Mouse (Mus musculus): ENCODE measurements at regions not wholly inside any gene's neighbourhood (a gene's known extent, or its start where the extent isn't known, plus 50 kb on each side); places are given as distances from the start of the nearest gene placed in this dataset.

GRCm38 (mm10) chr3:131917734-131918534 lies 167.2 kb upstream of the Dkk2 start:
- dilution Hi-C loops (cut with MboI; ENCODE audit: extremely low pct_ligation_motif_present, extremely low pct_unique_long_range_greater_than_20kb, low sequenced_read_pairs) (no loop called here), in situ Hi-C loops (cut with MboI; ENCODE audit: low pct_ligation_motif_present, low pct_unique_long_range_greater_than_20kb, low sequenced_read_pairs) (no loop called here)
- no peaks in the 10 kb centered on the region for H3K9me3 ChIP-seq (replicated peaks; ENCODE audit: low read length)
- H3K4me2 ChIP-seq (ENCODE audit: insufficient read depth, low read depth, poor library complexity, severe bottlenecking) = no peak overlapping the region
- TF ChIP-seq ZMIZ1 (IDR thresholded peaks at IDR 0.05; ENCODE audit: low read depth, low read length) (no peak), TCF12 (IDR thresholded peaks at IDR 0.05; ENCODE audit: low read depth, low read length) (no peak), KAT2A (IDR thresholded peaks at IDR 0.05; ENCODE audit: insufficient replicate concordance, low read length) (no peak), USF1 (IDR thresholded peaks at IDR 0.05; ENCODE audit: low read depth, low read length) (no peak), TBP (conservative IDR thresholded peaks at IDR 0.05; ENCODE audit: low read depth, low read length) (no peak), PAX5 (IDR thresholded peaks at IDR 0.05; ENCODE audit: low read length) (no peak), USF2 (conservative IDR thresholded peaks at IDR 0.05; ENCODE audit: low read depth, low read length) (no peak), NELFE (IDR thresholded peaks at IDR 0.05; ENCODE audit: low read depth, low read length) (no peak), GABPA (IDR thresholded peaks at IDR 0.05; ENCODE audit: insufficient replicate concordance, low read depth, low read length) (no peak), E2F4 (IDR thresholded peaks at IDR 0.05; ENCODE audit: insufficient replicate concordance, low read depth, low read length) (no peak), ETS1 (conservative IDR thresholded peaks at IDR 0.05; ENCODE audit: low read depth, low read length) (no peak), MXI1 (IDR thresholded peaks at IDR 0.05; ENCODE audit: low read depth, low read length) (no peak), UBTF (IDR thresholded peaks at IDR 0.05; ENCODE audit: low read depth, low read length) (no peak), MAZ (IDR thresholded peaks at IDR 0.05; ENCODE audit: low read depth, low read length) (no peak), RAD21 (IDR thresholded peaks at IDR 0.05; ENCODE audit: low read depth, low read length) (no peak), JUN (IDR thresholded peaks at IDR 0.05; ENCODE audit: insufficient read depth, low read depth, low read length) (no peak), ELF1 (IDR thresholded peaks at IDR 0.05; ENCODE audit: low read depth, low read length) (no peak)
- no peak for DNase-seq (ENCODE audit: extremely low read depth)
- H3K4me1 ChIP-seq (ENCODE audit: control insufficient read depth in 1 of 2, insufficient read depth in 2 of 2) = peaks cover 0 to 18% of the 10 kb centered on the region in 2 experiments; a peak in 2 of 4 replicates
- H3K27me3 ChIP-seq (replicated peaks) = no peaks in the 10 kb centered on the region
- no peak overlapping the region for H3K4me3 ChIP-seq (replicated peaks in 1 of 3; ENCODE audit: low read depth in 2 of 3, low read length in 2 of 3, poor library complexity in 1 of 3)
- H3K79me2 ChIP-seq (replicated peaks; ENCODE audit: control insufficient read depth, extremely low read depth, insufficient read depth, poor library complexity, severe bottlenecking) = no peaks in the 10 kb centered on the region
- H3K36me3 ChIP-seq (replicated peaks in 1 of 2; ENCODE audit: control insufficient read depth in 1 of 2, insufficient read depth in 1 of 2, low read length in 1 of 2) = no peaks in the 10 kb centered on the region
- H3K27ac ChIP-seq (ENCODE audit: insufficient read depth, low read depth) = no peak overlapping the region
- no peak overlapping the region for H3K9ac ChIP-seq (ENCODE audit: insufficient read depth, low read depth)

- H3K4me1 ChIP-seq (ENCODE audit: control insufficient read depth in 1 of 2, insufficient read depth in 2 of 2) = peaks cover 0 to 15% of the 10 kb centered on the region in 2 experiments; a peak in 2 of 4 replicates
- H3K79me2 ChIP-seq (replicated peaks; ENCODE audit: control insufficient read depth, extremely low read depth, insufficient read depth, poor library complexity, severe bottlenecking) = no peaks in the 10 kb centered on the region
- H3K4me3 ChIP-seq (replicated peaks in 1 of 3; ENCODE audit: low read depth in 2 of 3, low read length in 2 of 3, poor library complexity in 1 of 3) = no peak overlapping the region
- H3K27me3 ChIP-seq (replicated peaks) = no peaks in the 10 kb centered on the region
- H3K36me3 ChIP-seq (replicated peaks in 1 of 2; ENCODE audit: control insufficient read depth in 1 of 2, insufficient read depth in 1 of 2, low read length in 1 of 2) = no peaks in the 10 kb centered on the region
- no peak overlapping the region for H3K27ac ChIP-seq (ENCODE audit: insufficient read depth, low read depth)
- no peak overlapping the region for H3K4me2 ChIP-seq (ENCODE audit: insufficient read depth, low read depth, poor library complexity, severe bottlenecking)
- in situ Hi-C loops (cut with MboI; ENCODE audit: low pct_ligation_motif_present, low pct_unique_long_range_greater_than_20kb, low sequenced_read_pairs) = no loop called here
- TF ChIP-seq TCF12 (IDR thresholded peaks at IDR 0.05; ENCODE audit: low read depth, low read length) = no peak
- no peak for TF ChIP-seq SIN3A (IDR thresholded peaks at IDR 0.05; ENCODE audit: low read length)
- no peak for TF ChIP-seq MYC (IDR thresholded peaks at IDR 0.05; ENCODE audit: low read depth, low read length)
- TF ChIP-seq UBTF (IDR thresholded peaks at IDR 0.05; ENCODE audit: low read depth, low read length) = no peak
- no peak for TF ChIP-seq KAT2A (IDR thresholded peaks at IDR 0.05; ENCODE audit: insufficient replicate concordance, low read length)
- no peak for TF ChIP-seq CHD2 (IDR thresholded peaks at IDR 0.05; ENCODE audit: low read length)
- TF ChIP-seq ZC3H11A (IDR thresholded peaks at IDR 0.05; ENCODE audit: low read depth, low read length) = no peak
- no peak for TF ChIP-seq TBP (conservative IDR thresholded peaks at IDR 0.05; ENCODE audit: low read depth, low read length)
- TF ChIP-seq RAD21 (IDR thresholded peaks at IDR 0.05; ENCODE audit: low read depth, low read length) = no peak
- no peak for TF ChIP-seq ZMIZ1 (IDR thresholded peaks at IDR 0.05; ENCODE audit: low read depth, low read length)
- no peak for TF ChIP-seq MAZ (IDR thresholded peaks at IDR 0.05; ENCODE audit: low read depth, low read length)
- TF ChIP-seq ETS1 (conservative IDR thresholded peaks at IDR 0.05; ENCODE audit: low read depth, low read length) = no peak
- no peak for TF ChIP-seq ELF1 (IDR thresholded peaks at IDR 0.05; ENCODE audit: low read depth, low read length)
- no peak for TF ChIP-seq POLR2A (IDR thresholded peaks at IDR 0.05; ENCODE audit: low read depth, low read length)
- TF ChIP-seq GABPA (IDR thresholded peaks at IDR 0.05; ENCODE audit: insufficient replicate concordance, low read depth, low read length) = no peak
- no peak for TF ChIP-seq MAX (IDR thresholded peaks at IDR 0.05; ENCODE audit: low read length)
- TF ChIP-seq E2F4 (IDR thresholded peaks at IDR 0.05; ENCODE audit: insufficient replicate concordance, low read depth, low read length) = no peak
- TF ChIP-seq BHLHE40 (IDR thresholded peaks at IDR 0.05; ENCODE audit: low read depth, low read length) = no peak
- DNase-seq (ENCODE audit: extremely low read depth) = no peak
- H3K9me3 ChIP-seq (replicated peaks; ENCODE audit: low read length) = no peaks in the 10 kb centered on the region
- dilution Hi-C loops (cut with MboI; ENCODE audit: extremely low pct_ligation_motif_present, extremely low pct_unique_long_range_greater_than_20kb, low sequenced_read_pairs) = no loop called here
- no peak overlapping the region for H3K9ac ChIP-seq (ENCODE audit: insufficient read depth, low read depth)
Measured at GRCm38 (mm10) chr3:131919476-131919875, 165.6 kb upstream of the Dkk2 start.
